Mouse (Mus musculus) left cerebral cortex, adult 2 months (tissue): ENCODE data around the gene Etv3. TPM values are rescaled to one million over a fixed set of nuclear protein-coding genes. Genes with fewer than 3 reads are reported as not detected.

Experiments
- DNase-seq, 2 experiments: peaks; one replicate each; pipeline ENCODE4 v3.0.0; 2021 to 2022; ENCODE audit warnings: low spot score in 2 of 2, mixed read lengths in 1 of 2; ENCODE audit errors: extremely low spot score in 1 of 2
- H3K27ac ChIP-seq: fragments of 200-600 bp; 2 replicates; pipeline ENCODE4 v1.8.1; 2022
- H3K4me3 ChIP-seq: fragments of 200-600 bp; 2 replicates; pipeline ENCODE4 v1.8.1; 2022
- CTCF ChIP-seq: fragments of 200-600 bp; IDR thresholded peaks from 2 replicates; pipeline ENCODE4 v1.8.1; 2022; ENCODE audit warnings: antibody characterized with exemption, mild to moderate bottlenecking, moderate library complexity
- intact Hi-C: fragments of 180-260 bp; cut with DNase I; formaldehyde crosslinking; loops from one replicate; pipeline ENCODE4 v1.15.1; 2025
- total RNA-seq, 2 experiments: library from RNA; stranded (reverse); gene quantifications; 2 replicates each; pipeline ENCODE4 v1.2.3; 2021

Etv3 gene
- total RNA-seq, 2 experiments from 2014 or later, result 27.1 to 28.9 TPM

DNA sequence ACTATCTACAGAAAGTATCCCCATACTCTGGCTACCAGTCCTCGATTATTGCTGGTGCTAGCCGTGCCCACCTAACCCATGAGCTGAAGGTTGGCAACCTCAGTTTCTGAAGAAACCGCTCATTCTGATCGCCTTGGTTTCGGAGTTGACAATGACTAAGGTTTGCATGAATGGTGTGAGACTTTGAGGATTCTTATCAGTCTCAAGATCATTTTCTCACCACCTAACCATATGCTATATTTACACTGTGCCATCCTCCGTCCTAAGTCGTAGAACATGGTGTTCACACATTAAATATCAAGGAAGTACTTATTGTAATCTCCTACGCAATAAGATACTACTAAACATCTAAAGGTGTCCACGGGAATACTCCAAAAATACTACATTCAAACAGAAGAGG is 1.5 kb upstream of the Etv3 start:
- H3K27ac ChIP-seq, result no peak overlapping the region
- intact Hi-C loops, result loop anchor here (2.0 kb wide), 1 partner anchor 93 kb away; the partner anchor contains the start of gene Arhgef11
- no peak overlapping the region for H3K4me3 ChIP-seq
- no peak for DNase-seq
- TF ChIP-seq CTCF, result no peak

DNA sequence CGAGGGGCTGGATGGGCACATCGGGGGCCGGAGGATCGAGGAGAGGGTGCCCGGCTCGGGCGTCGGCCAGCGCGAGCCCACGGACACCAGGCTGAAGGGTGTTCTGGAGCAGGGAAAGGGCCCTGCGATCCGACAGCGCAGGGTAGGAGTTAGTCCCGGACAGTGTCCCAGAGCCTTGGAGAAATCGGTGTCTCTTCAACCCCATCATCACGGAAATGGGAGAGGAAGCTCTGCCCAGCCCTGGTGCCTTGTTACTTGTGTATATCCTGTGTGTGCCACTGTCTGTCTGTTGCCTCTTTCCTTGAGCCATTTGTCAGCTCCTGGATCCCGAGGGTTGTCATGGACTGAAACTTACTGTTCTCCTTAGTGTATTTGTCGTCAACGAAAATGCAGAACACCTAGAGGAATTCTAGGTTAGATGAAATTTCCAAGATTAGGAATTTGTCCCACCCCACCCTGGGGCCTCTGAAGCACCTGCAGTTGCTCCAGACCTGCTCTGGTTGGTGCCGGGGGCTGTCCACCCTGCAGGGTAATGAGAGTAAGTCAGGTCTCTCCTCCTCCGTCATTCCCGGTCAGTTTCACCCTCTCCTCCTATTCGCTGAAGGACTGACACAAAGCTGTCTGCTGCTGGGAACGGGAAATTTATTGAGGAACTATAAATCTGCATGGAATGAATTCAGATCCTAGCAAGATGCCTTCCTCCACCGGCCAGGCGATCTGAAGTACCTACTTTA is 797 bp downstream of the Etv3 start:
- intact Hi-C loops, result loop anchor here (2.0 to 5.0 kb wide), 3 partner anchors 21 to 91 kb away; partner anchors contain the start of gene Arhgef11
- H3K4me3 ChIP-seq, result peak overlapping the region; percentile 78
- peak overlapping the region; percentile 97 for H3K27ac ChIP-seq
- TF ChIP-seq CTCF, result no peak
- DNase-seq, result no peak

DNA sequence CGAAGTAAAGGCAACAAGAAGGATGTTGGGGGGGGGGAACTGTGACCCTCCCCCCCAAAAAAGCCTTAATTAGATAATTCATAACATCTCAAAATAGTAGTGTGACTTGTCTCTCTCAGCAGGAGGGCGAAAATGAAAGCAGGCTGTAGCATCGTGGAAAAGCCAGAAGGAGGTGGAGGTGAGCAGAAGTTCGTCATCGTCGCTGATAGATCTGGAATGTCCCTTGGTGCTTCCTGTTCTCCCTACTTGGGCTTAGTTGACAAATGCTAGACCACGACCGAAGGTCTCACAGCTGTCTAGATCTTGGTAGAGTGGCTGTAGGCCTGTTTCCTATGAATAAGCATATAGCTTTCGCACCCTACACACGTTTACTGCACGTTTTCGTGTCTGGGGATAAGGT is 1.9 kb downstream of the Etv3 start:
- Histone ChIP-seq H3K27ac (no peak overlapping the region), H3K4me3 (no peak overlapping the region; the same call in 1 of the 2 replicates)
- TF ChIP-seq CTCF, result no peak
- intact Hi-C loops, result loop anchor here (2.0 to 5.0 kb wide), 2 partner anchors 20 to 35 kb away; no protein-coding TSS in a partner anchor
- DNase-seq, result no peak

DNA sequence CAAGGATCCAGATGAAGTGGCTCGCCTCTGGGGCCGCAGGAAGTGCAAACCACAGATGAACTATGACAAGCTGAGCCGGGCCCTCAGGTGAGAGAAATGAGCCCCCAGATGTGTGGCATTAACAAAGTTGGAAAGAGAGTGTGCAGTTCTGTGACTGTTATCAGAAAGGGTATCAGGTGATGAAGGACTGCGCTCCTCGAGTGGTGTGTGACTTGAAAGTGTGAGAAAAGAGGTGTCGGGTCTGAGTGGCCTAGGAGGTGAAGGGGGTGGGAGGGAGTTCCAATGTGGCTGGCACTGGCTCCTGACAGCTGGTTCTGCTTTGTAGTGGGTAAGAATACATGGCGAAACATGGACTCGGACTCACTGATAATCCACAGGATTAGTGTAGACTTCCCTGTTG is 2.8 kb downstream of the Etv3 start:
- intact Hi-C loops, result loop anchor here (5.0 kb wide), 1 partner anchor 34 kb away; no protein-coding TSS in a partner anchor
- H3K4me3 ChIP-seq, result no peak overlapping the region
- no peak for DNase-seq
- no peak overlapping the region for H3K27ac ChIP-seq
- TF ChIP-seq CTCF, result no peak

DNA sequence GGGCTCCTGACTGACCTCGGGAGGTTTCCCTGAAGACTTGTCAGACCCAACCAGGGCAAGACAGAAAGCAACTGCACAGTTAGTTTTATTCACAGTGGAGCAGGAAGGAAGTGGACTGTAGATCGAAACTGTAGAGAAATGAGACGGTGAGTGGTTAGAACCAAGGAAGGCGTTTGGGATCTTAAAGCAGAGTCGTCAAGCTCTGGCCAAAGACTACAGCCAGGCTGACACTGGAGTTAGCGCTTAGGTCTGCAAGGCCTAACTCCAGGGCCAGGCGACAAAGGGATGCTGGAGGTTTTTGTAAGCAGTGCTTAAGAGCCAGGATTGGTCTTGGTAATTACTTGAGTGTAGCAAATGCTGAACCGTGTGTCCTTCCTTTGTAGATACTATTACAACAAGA is 3.6 kb downstream of the Etv3 start:
- TF ChIP-seq CTCF, result no peak
- intact Hi-C loops, result loop anchor here (5.0 kb wide), 1 partner anchor 33 kb away; no protein-coding TSS in a partner anchor
- no peak for DNase-seq
- Histone ChIP-seq H3K4me3 (no peak overlapping the region), H3K27ac (no peak overlapping the region)

DNA sequence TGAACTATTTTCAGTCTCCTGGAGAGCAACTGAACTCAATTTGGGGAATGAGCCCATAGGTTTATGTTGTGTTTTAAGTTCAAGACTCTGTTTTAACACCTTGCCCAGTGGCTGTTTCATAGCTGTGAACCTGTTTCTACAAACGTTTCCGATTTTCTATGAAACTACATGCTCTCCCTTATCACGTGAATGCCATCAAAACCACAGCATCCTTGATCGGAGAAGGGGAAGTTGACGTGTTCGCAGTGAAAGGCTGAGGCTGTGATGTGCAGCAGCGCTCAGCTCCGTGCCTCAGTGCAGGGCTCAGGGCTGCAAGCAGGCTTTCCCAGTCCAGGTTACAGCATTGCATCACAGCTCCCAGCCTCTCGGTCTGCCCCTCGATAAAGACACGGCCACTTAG is 4.4 kb downstream of the Etv3 start:
- intact Hi-C loops, result loop anchor here (5.0 kb wide), 1 partner anchor 33 kb away; no protein-coding TSS in a partner anchor
- H3K27ac ChIP-seq, result no peak overlapping the region
- DNase-seq, result no peak
- H3K4me3 ChIP-seq, result no peak overlapping the region
- TF ChIP-seq CTCF, result no peak

DNA sequence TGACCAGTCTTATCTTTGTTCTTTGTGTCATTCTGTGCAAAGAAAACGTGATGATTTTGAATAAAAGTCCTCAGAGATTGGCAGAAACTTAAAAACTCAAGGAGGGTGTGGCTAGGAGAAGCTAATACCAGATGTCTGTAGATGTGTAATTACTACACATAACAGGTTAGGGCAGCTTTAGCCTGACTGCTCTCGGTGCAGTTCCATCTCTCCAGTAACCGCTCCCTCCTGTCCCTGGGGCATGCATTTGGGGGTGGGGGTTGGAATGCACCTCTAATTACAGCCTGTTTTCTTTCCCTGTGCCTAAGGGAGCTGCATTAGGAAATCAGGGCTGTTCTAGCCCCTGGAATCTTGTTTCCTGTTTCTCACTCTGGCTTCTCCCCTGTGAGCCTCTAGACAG is 5.0 kb downstream of the Etv3 start:
- no peak for DNase-seq
- H3K27ac ChIP-seq, result no peak overlapping the region
- TF ChIP-seq CTCF, result no peak
- no peak overlapping the region for H3K4me3 ChIP-seq
- intact Hi-C loops, result no loop called here

DNA sequence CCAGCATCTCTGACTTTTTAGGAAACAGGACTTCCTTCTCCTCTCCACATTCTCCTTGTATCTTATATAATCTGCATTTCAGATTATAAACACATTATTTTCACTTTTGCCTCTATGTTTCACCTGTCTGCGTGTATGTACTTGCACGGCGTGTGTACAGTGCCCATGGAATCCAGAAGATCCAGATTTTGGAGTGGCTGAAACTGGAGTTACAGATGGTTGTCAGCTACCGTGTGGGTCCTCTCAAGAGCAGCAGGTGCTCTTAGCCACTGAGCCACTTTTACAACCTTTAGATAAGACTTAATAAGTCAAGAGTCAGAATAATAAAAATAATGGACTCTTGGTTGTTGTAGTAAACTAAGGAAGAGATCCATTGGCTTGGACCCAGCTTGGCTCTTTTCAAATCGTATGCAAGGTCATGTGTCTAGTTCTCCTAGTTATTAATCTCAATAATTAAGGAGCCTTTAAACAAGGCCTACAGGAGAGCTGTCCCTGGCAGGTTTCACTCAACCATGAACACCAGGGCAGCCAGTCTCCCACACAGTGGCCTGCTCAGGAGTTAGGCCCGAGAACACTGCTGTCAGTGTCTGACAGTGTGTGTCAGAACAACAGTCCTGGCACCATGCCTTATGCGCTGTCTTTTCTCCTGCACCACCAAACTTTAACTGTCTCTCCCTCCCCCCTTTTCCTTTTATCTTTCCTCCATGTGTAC is 8.6 kb downstream of the Etv3 start:
- Histone ChIP-seq H3K27ac (no peak overlapping the region), H3K4me3 (no peak overlapping the region)
- no peak for TF ChIP-seq CTCF
- intact Hi-C loops, result no loop called here
- DNase-seq, result no peak

DNA sequence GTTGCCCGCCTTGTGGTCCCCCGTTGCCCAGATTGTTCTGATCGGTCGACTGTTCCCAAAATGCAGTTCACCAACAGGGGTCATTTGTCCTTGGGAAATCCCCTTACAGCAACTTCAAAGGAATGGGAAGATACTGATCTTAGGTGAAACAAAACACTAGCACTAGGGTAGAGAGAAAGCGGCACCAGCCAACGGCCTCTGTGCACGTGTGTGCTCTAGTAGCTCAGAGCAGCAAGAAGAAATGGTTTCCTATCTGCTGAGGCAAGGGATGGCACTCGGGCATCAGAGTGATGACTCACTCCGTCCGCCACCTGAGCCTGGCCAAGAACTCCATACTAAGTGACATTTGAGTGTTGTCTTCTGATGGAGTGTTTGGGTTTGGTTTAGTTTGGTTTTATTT is 12.8 kb downstream of the Etv3 start:
- DNase-seq, result no peak
- Histone ChIP-seq H3K4me3 (no peak overlapping the region), H3K27ac (no peak overlapping the region)
- TF ChIP-seq CTCF, result no peak
- intact Hi-C loops, result no loop called here

DNA sequence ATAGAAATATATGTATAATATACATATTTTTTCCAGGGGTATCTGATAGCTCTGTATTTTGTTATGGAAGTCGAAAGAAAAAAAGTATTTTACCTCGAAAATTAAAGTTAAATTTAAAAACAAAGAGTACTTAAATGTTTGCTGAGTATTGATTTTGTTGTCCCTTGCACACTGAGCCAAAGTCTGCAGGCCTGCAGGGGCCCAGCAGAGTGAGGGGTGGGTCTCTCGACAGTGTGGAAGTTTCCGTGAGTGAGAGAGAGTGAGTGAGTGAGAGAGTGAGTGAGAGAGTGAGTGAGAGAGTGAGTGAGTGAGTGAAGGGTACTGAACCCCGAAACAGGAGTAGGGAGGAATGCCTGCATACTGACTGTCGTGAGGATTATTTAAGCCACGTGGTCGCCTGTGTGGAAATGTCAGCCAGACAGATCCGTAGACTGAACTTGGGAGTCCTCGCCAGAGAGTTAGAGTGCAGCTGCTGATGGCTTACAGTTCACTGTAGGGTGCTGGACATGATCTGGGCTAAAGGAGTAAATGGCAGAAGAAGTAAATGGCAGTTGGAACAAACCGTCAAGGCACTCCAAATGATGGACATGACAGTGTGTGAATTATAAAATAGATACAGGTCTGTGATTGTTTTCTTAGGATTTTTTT is 14.9 kb downstream of the Etv3 start:
- TF ChIP-seq CTCF, result no peak
- no peak for DNase-seq
- intact Hi-C loops, result no loop called here
- no peak overlapping the region for H3K4me3 ChIP-seq
- H3K27ac ChIP-seq, result no peak overlapping the region

DNA sequence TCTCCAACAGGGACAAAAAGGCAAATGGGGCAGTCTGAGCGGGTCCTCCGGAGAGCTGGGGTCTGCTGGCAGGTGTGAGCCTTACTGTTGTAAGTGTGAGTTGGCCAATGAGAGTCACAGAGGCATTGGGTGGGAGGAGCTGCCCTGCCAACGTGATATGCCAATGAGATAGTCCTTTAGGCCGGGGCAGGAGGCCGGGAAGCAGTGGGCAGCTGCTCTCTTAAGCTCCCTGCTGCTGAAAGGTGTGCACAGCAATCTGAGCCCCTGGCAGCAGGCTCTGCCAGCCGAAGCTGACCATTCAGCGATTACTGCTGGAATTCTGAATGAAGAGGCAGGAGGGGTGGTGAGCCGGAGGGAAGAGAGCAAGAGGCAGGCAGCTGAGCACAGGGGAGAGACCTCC is 15.5 kb downstream of the Etv3 start:
- no peak for TF ChIP-seq CTCF
- Histone ChIP-seq H3K27ac (no peak overlapping the region), H3K4me3 (no peak overlapping the region)
- DNase-seq, result no peak
- intact Hi-C loops, result no loop called here
